Mouse (Mus musculus) lung, embryonic 14.5 days (tissue): Measurements from ENCODE around the gene Il9. TPM values are rescaled to one million over a fixed set of nuclear protein-coding genes. Genes with fewer than 3 reads are reported as not detected.
A peak's percentile ranks its signal among the peaks of the same experiment; 100 is the strongest.

Source experiments
- ATAC-seq: fragments of 200-750 bp; cut with Nextera tagmentation; 2 replicates; pipeline ENCODE4 v1.8.0; 2017; ENCODE audit warnings: mild to moderate bottlenecking, moderate TSS enrichment, moderate library complexity; ENCODE audit not compliant: insufficient read depth
- DNase-seq: peaks from one replicate; pipeline ENCODE4 v3.0.0-alpha.2; 2015
- H3K27ac ChIP-seq: fragments of 300-500 bp; sonication (generic); 2 replicates; pipeline ENCODE4 v1.5.1; 2014; ENCODE audit warnings: low read depth, mild to moderate bottlenecking, moderate library complexity
- H3K27me3 ChIP-seq: fragments of 300-500 bp; sonication (generic); 2 replicates; pipeline ENCODE4 v1.6.1; 2014; ENCODE audit warnings: low read length, control low read depth; ENCODE audit not compliant: insufficient read depth
- H3K36me3 ChIP-seq: fragments of 300-500 bp; sonication (generic); 2 replicates; pipeline ENCODE4 v1.6.1; 2014; ENCODE audit warnings: control low read depth; ENCODE audit not compliant: insufficient read depth
- H3K4me1 ChIP-seq: fragments of 300-500 bp; sonication (generic); 2 replicates; pipeline ENCODE4 v1.6.1; 2014; ENCODE audit warnings: antibody characterized with exemption, control low read depth; ENCODE audit not compliant: insufficient read depth
- H3K4me2 ChIP-seq: fragments of 300-500 bp; sonication (generic); 2 replicates; pipeline ENCODE4 v1.6.1; 2014; ENCODE audit warnings: mild to moderate bottlenecking
- H3K4me3 ChIP-seq: fragments of 300-500 bp; sonication (generic); 2 replicates; pipeline ENCODE4 v1.5.1; 2014; ENCODE audit warnings: low read depth, low read length
- H3K9ac ChIP-seq: fragments of 300-500 bp; sonication (generic); 2 replicates; pipeline ENCODE4 v1.6.1; 2014
- H3K9me3 ChIP-seq: fragments of 300-500 bp; sonication (generic); 2 replicates; pipeline ENCODE4 v1.6.1; 2016; ENCODE audit warnings: low read depth, low read length, control low read depth
- CTCF ChIP-seq: IDR thresholded peaks from 2 replicates; pipeline ENCODE4 v1.5.1; 2016; ENCODE audit warnings: antibody characterized with exemption, low read depth
- WGBS: fragments of 180-500 bp; shearing (Covaris S2); extraction: QIAGEN DNeasy Blood & Tissue Kit; methylation state at CpG from one replicate; pipeline ENCODE4 v1.1.7; 2014; 5-methylcytosine and 5-hydroxymethylcytosine counted together
- polyA plus RNA-seq: library from polyadenylated mRNA; unstranded; fragments of >200 nt; fragmentation: Nextera tagmentation; extraction: Ambion mirVana; gene quantifications from 2 replicates; pipeline ENCODE4 v1.2.1, GENCODE M21; 2014

The Il9 gene
- not detected in 2 replicates for polyA plus RNA-seq

GRCm38 (mm10) chr13:56482146-56482545 is at the start of gene Il9:
TSS of gene Il9 (minus strand) at chr13:56482246.
- Histone ChIP-seq H3K27ac (no peak within 1 kb of the TSS), H3K4me1 (no peaks in the 10 kb centered on the region), H3K36me3 (no peaks in the 10 kb centered on the region), H3K4me2 (no peak within 1 kb of the TSS), H3K27me3 (no peaks in the 10 kb centered on the region), H3K4me3 (no peak within 1 kb of the TSS), H3K9ac (no peak within 1 kb of the TSS), H3K9me3 (no peaks in the 10 kb centered on the region)
- DNase-seq (no peak), ATAC-seq (no peak)
- TF ChIP-seq CTCF, result no peak
- WGBS, result 75% methylated on average over 3 of the region's 3 CpGs

- ATAC-seq, result no peak
- H3K27ac ChIP-seq, result no peak overlapping the region
- peak; percentile 29 for DNase-seq
Measured at GRCm38 (mm10) chr13:56529685-56530084, 47.6 kb upstream of the Il9 start.

GRCm38 (mm10) chr13:56529031-56529430 is 47.0 kb upstream of the Il9 start:
- Histone ChIP-seq H3K9me3 (peaks cover 5% of the 10 kb centered on the region; the same call in 1 of the 2 replicates), H3K4me1 (no peaks in the 10 kb centered on the region), H3K27ac (no peak overlapping the region), H3K27me3 (no peaks in the 10 kb centered on the region), H3K36me3 (no peaks in the 10 kb centered on the region), H3K4me2 (no peak overlapping the region), H3K9ac (no peak overlapping the region), H3K4me3 (no peak overlapping the region)
- no peak for TF ChIP-seq CTCF
- 68% methylated on average over 4 of the region's 4 CpGs for WGBS
- DNase-seq, result no peak
- no peak for ATAC-seq

More at GRCm38 (mm10) chr13:56529685-56530084, 47.6 kb upstream of the Il9 start:
- WGBS, result 34% methylated on average over 8 of the region's 8 CpGs
- no peaks in the 10 kb centered on the region for H3K36me3 ChIP-seq
- no peaks in the 10 kb centered on the region for H3K27me3 ChIP-seq
- no peak overlapping the region for H3K9ac ChIP-seq
- no peaks in the 10 kb centered on the region for H3K4me1 ChIP-seq
- H3K4me2 ChIP-seq, result no peak overlapping the region
- TF ChIP-seq CTCF, result no peak
- no peak overlapping the region for H3K4me3 ChIP-seq
- peaks cover 5% of the 10 kb centered on the region; the same call in 1 of the 2 replicates for H3K9me3 ChIP-seq

GRCm38 (mm10) chr13:56528281-56528680 is 46.2 kb upstream of the Il9 start:
- Histone ChIP-seq H3K9me3 (no peaks in the 10 kb centered on the region), H3K36me3 (no peaks in the 10 kb centered on the region), H3K27ac (no peak overlapping the region), H3K4me1 (no peaks in the 10 kb centered on the region), H3K4me2 (no peak overlapping the region), H3K27me3 (no peaks in the 10 kb centered on the region), H3K4me3 (no peak overlapping the region), H3K9ac (no peak overlapping the region)
- no peak for TF ChIP-seq CTCF
- ATAC-seq (no peak), DNase-seq (no peak)
- WGBS, result 87% methylated on average over 11 of the region's 11 CpGs

- H3K9ac ChIP-seq, result no peak overlapping the region
- no peak overlapping the region for H3K27ac ChIP-seq
- DNase-seq, result no peak
- no peak for TF ChIP-seq CTCF
- no peaks in the 10 kb centered on the region for H3K9me3 ChIP-seq
- H3K4me3 ChIP-seq, result no peak overlapping the region
- no peak for ATAC-seq
- no peaks in the 10 kb centered on the region for H3K27me3 ChIP-seq
- no peaks in the 10 kb centered on the region for H3K36me3 ChIP-seq
- WGBS, result 83% methylated on average over 7 of the region's 7 CpGs
- no peak overlapping the region for H3K4me2 ChIP-seq
- no peaks in the 10 kb centered on the region for H3K4me1 ChIP-seq
Measured at GRCm38 (mm10) chr13:56527846-56528245, 45.8 kb upstream of the Il9 start.

- TF ChIP-seq CTCF, result no peak
- Histone ChIP-seq H3K4me1 (no peaks in the 10 kb centered on the region), H3K4me3 (no peak overlapping the region), H3K27me3 (no peaks in the 10 kb centered on the region), H3K9ac (no peak overlapping the region), H3K36me3 (no peaks in the 10 kb centered on the region), H3K4me2 (no peak overlapping the region), H3K27ac (no peak overlapping the region), H3K9me3 (no peaks in the 10 kb centered on the region)
- no peak for ATAC-seq
- no peak for DNase-seq
- 55% methylated on average over 12 of the region's 12 CpGs for WGBS
Measured at GRCm38 (mm10) chr13:56526871-56527270, 44.8 kb upstream of the Il9 start.

- 5% methylated on average over 8 of the region's 8 CpGs for WGBS
- ATAC-seq, result peak; percentile 29; the same call in 1 of the 2 replicates
- H3K27ac ChIP-seq, result no peak overlapping the region
Measured at GRCm38 (mm10) chr13:56522821-56523167, 40.7 kb upstream of the Il9 start.

More at GRCm38 (mm10) chr13:56522821-56523167, 40.7 kb upstream of the Il9 start:
- Histone ChIP-seq H3K9ac (peak overlapping the region; percentile 62), H3K27me3 (no peaks in the 10 kb centered on the region), H3K4me1 (no peaks in the 10 kb centered on the region), H3K4me3 (peak overlapping the region; percentile 65), H3K9me3 (no peaks in the 10 kb centered on the region), H3K4me2 (peak overlapping the region; percentile 92), H3K36me3 (no peaks in the 10 kb centered on the region)
- DNase-seq, result peak; percentile 13
- TF ChIP-seq CTCF, result no peak
